Mouse (Mus musculus) thymus, adult 2 months (tissue): ENCODE measurements around the gene Phf1. TPM values are rescaled to one million over a fixed set of nuclear protein-coding genes. Genes with fewer than 3 reads are reported as not detected.

Experiments
- DNase-seq: peaks from one replicate; pipeline ENCODE4 v3.0.0; 2021
- H3K27ac ChIP-seq: fragments of 200-500 bp; 2 replicates; pipeline ENCODE4 v1.5.1; 2012; ENCODE audit warnings: low read length, control low read depth; ENCODE audit not compliant: control insufficient read depth, insufficient read depth
- H3K27me3 ChIP-seq: fragments of 200-500 bp; 2 replicates; pipeline ENCODE4 v1.6.1; 2012; ENCODE audit warnings: mild to moderate bottlenecking, low read length, moderate library complexity, mixed read lengths; ENCODE audit not compliant: control insufficient read depth, insufficient read depth
- H3K36me3 ChIP-seq: fragments of 200-500 bp; 2 replicates; pipeline ENCODE4 v1.6.1; 2012; ENCODE audit warnings: mild to moderate bottlenecking, low read length, moderate library complexity; ENCODE audit not compliant: control insufficient read depth, insufficient read depth
- H3K4me1 ChIP-seq: fragments of 200-500 bp; replicated peaks from 2 replicates; pipeline ENCODE4 v1.6.1; 2012; ENCODE audit warnings: low read length; ENCODE audit not compliant: control insufficient read depth, insufficient read depth
- H3K4me3 ChIP-seq: fragments of 200-500 bp; 2 replicates; pipeline ENCODE4 v1.5.1; 2012; ENCODE audit warnings: mild to moderate bottlenecking, low read length, control low read depth, moderate library complexity; ENCODE audit not compliant: control insufficient read depth, insufficient read depth
- CTCF ChIP-seq: fragments of 200-500 bp; IDR thresholded peaks from 2 replicates; pipeline ENCODE4 v1.5.1; 2012; ENCODE audit warnings: mild to moderate bottlenecking, control low read depth, low read length, moderate library complexity, borderline replicate concordance; ENCODE audit not compliant: control insufficient read depth, poor library complexity, insufficient read depth; ENCODE audit errors: extremely low read depth
- POLR2A ChIP-seq: fragments of 200-500 bp; IDR thresholded peaks from 2 replicates; pipeline ENCODE4 v1.6.1; 2012; ENCODE audit warnings: mild to moderate bottlenecking, low read length, control low read depth, moderate library complexity; ENCODE audit not compliant: control insufficient read depth, poor library complexity, insufficient read depth; ENCODE audit errors: extremely low read depth
- WGBS: fragments of 180-500 bp; shearing (Covaris S2); methylation state at CpG from one replicate; pipeline ENCODE4 v1.1.7; 2018; 5-methylcytosine and 5-hydroxymethylcytosine counted together
- polyA plus RNA-seq: library from polyadenylated mRNA; depleted of rRNA; stranded (reverse); fragments of >200 nt; gene quantifications from 2 replicates; pipeline ENCODE4 v1.2.3, GENCODE M21; 2012

Phf1 gene
- polyA plus RNA-seq, 1 experiment = 132 TPM

GRCm38 (mm10) chr17:26956895-26957294 is 24.0 kb downstream of the Phf1 start:
- 87% methylated on average over 18 of the region's 18 CpGs for WGBS
- Histone ChIP-seq H3K27ac (no peak overlapping the region), H3K27me3 (no peaks in the 10 kb centered on the region), H3K4me1 (peaks cover 9% of the 10 kb centered on the region), H3K36me3 (no peaks in the 10 kb centered on the region), H3K4me3 (no peak overlapping the region)
- TF ChIP-seq CTCF (no peak), POLR2A (no peak)
- DNase-seq = no peak

GRCm38 (mm10) chr17:26957872-26958271 is 25.0 kb downstream of the Phf1 start:
- 99% methylated on average over 5 of the region's 5 CpGs for WGBS
- DNase-seq = no peak
- no peaks in the 10 kb centered on the region for H3K36me3 ChIP-seq
- no peaks in the 10 kb centered on the region for H3K27me3 ChIP-seq
- H3K4me1 ChIP-seq = no peaks in the 10 kb centered on the region
- H3K27ac ChIP-seq = no peak overlapping the region
- no peak for TF ChIP-seq POLR2A
- no peak for TF ChIP-seq CTCF
- H3K4me3 ChIP-seq = no peak overlapping the region

- Histone ChIP-seq H3K4me1 (no peaks in the 10 kb centered on the region), H3K36me3 (no peaks in the 10 kb centered on the region), H3K27me3 (no peaks in the 10 kb centered on the region), H3K27ac (no peak overlapping the region), H3K4me3 (no peak overlapping the region)
- TF ChIP-seq POLR2A (no peak), CTCF (no peak)
- WGBS = 82% methylated on average over 5 of the region's 5 CpGs
- no peak for DNase-seq
Observed at GRCm38 (mm10) chr17:26958880-26959279, 26.0 kb downstream of the Phf1 start.

GRCm38 (mm10) chr17:26959815-26960214 is 27.0 kb downstream of the Phf1 start:
- Histone ChIP-seq H3K36me3 (no peaks in the 10 kb centered on the region), H3K4me1 (no peaks in the 10 kb centered on the region), H3K27ac (no peak overlapping the region), H3K27me3 (no peaks in the 10 kb centered on the region), H3K4me3 (no peak overlapping the region)
- 98% methylated on average over 4 of the region's 4 CpGs for WGBS
- TF ChIP-seq POLR2A = no peak
- no peak for TF ChIP-seq CTCF
- DNase-seq = no peak

GRCm38 (mm10) chr17:26961572-26962240 is 28.9 kb downstream of the Phf1 start:
- Histone ChIP-seq H3K4me1 (no peaks in the 10 kb centered on the region), H3K27ac (no peak overlapping the region), H3K27me3 (no peaks in the 10 kb centered on the region), H3K4me3 (no peak overlapping the region), H3K36me3 (no peaks in the 10 kb centered on the region)
- no peak for TF ChIP-seq CTCF
- no peak for TF ChIP-seq POLR2A
- WGBS = 96% methylated on average over 21 of the region's 21 CpGs
- no peak for DNase-seq

GRCm38 (mm10) chr17:26966993-26967392 is 34.1 kb downstream of the Phf1 start:
- H3K4me1 ChIP-seq = peaks cover 11% of the 10 kb centered on the region; the same call in 1 of the 2 replicates
- no peak for DNase-seq
- H3K27ac ChIP-seq = no peak overlapping the region
- TF ChIP-seq CTCF (no peak), POLR2A (no peak)
- 96% methylated on average over 11 of the region's 11 CpGs for WGBS
- no peaks in the 10 kb centered on the region for H3K27me3 ChIP-seq
- H3K36me3 ChIP-seq = no peaks in the 10 kb centered on the region
- no peak overlapping the region for H3K4me3 ChIP-seq
